Mouse (Mus musculus) spleen, adult 2 months (tissue): ENCODE results near the gene Prr19. TPM values are rescaled to one million over a fixed set of nuclear protein-coding genes. Genes with fewer than 3 reads are reported as not detected.

Source experiments
- DNase-seq, 2 experiments: peaks; one replicate each; pipeline versions ENCODE4 v3.0.0 to v3.0.0-alpha.2; 2012 to 2021; ENCODE audit warnings: low spot score in 2 of 2, low read depth in 1 of 2
- H3K27ac ChIP-seq: fragments of 200-500 bp; 2 replicates; pipeline ENCODE4 v1.5.1; 2012; ENCODE audit warnings: low read length, inconsistent platforms; ENCODE audit not compliant: insufficient read depth
- H3K27me3 ChIP-seq: fragments of 200-500 bp; 2 replicates; pipeline ENCODE4 v1.6.1; 2012; ENCODE audit warnings: mild to moderate bottlenecking, moderate library complexity, low read length, inconsistent platforms; ENCODE audit not compliant: control insufficient read depth, insufficient read depth
- H3K36me3 ChIP-seq: fragments of 200-500 bp; 2 replicates; pipeline ENCODE4 v1.6.1; 2012; ENCODE audit warnings: mild to moderate bottlenecking, low read length, inconsistent platforms; ENCODE audit not compliant: control insufficient read depth, insufficient read depth
- H3K4me1 ChIP-seq: fragments of 200-500 bp; 2 replicates; pipeline ENCODE4 v1.6.1; 2011; ENCODE audit warnings: inconsistent platforms; ENCODE audit not compliant: control insufficient read depth, insufficient read depth, insufficient read length
- H3K4me3 ChIP-seq: fragments of 200-500 bp; 2 replicates; pipeline ENCODE4 v1.5.1; 2011; ENCODE audit warnings: mild to moderate bottlenecking, inconsistent platforms; ENCODE audit not compliant: insufficient read depth, insufficient read length; ENCODE audit errors: extremely low read depth
- CTCF ChIP-seq: fragments of 200-500 bp; IDR thresholded peaks from 2 replicates; pipeline ENCODE4 v1.5.1; 2011; ENCODE audit warnings: mild to moderate bottlenecking, inconsistent platforms; ENCODE audit not compliant: insufficient read depth, insufficient read length, insufficient replicate concordance; ENCODE audit errors: extremely low read depth
- POLR2A ChIP-seq: fragments of 200-500 bp; IDR thresholded peaks from 2 replicates; pipeline ENCODE4 v1.6.1; 2011; ENCODE audit warnings: low read depth, low read length, inconsistent platforms
- WGBS: fragments of 180-500 bp; shearing (Covaris S2); methylation state at CpG from one replicate; pipeline ENCODE4 v1.1.7; 2018; 5-methylcytosine and 5-hydroxymethylcytosine counted together
- polyA plus RNA-seq: library from polyadenylated mRNA; depleted of rRNA; stranded (reverse); fragments of >200 nt; gene quantifications from 2 replicates; pipeline ENCODE4 v1.2.3, GENCODE M21; 2012

Prr19 gene
- polyA plus RNA-seq, 1 experiment: not detected

- DNase-seq: peak; percentile 98 to 100
- peaks cover 27% of the 10 kb centered on the region for H3K4me1 ChIP-seq
- 1% methylated on average over 29 of the region's 29 CpGs for WGBS
- peaks cover 8% of the 10 kb centered on the region; the same call in 1 of the 2 replicates for H3K36me3 ChIP-seq
- TF ChIP-seq POLR2A: no peak
- no peak for TF ChIP-seq CTCF
- peak within 1 kb of the TSS; percentile 85 for H3K4me3 ChIP-seq
- H3K27ac ChIP-seq: peak within 1 kb of the TSS; percentile 98
- H3K27me3 ChIP-seq: no peaks in the 10 kb centered on the region
Measured at GRCm38 (mm10) chr7:25267301-25267750, 33.9 kb upstream of the Prr19 start, which contains the start of gene Cic. Gene Cic (plus strand): TSS chr7:25267704.

- peaks cover 27% of the 10 kb centered on the region for H3K4me1 ChIP-seq
- H3K36me3 ChIP-seq: peaks cover 12% of the 10 kb centered on the region; the same call in 1 of the 2 replicates
- peak overlapping the region; percentile 85 for H3K4me3 ChIP-seq
- peak; percentile 98 to 100 for DNase-seq
- under 1% methylated on average over 33 of the region's 33 CpGs for WGBS
- H3K27me3 ChIP-seq: no peaks in the 10 kb centered on the region
- TF ChIP-seq CTCF (no peak), POLR2A (no peak)
- peak overlapping the region; percentile 98 for H3K27ac ChIP-seq
Measured at GRCm38 (mm10) chr7:25267751-25268463, 33.3 kb upstream of the Prr19 start.

GRCm38 (mm10) chr7:25268588-25268987, 32.6 kb upstream of the Prr19 start:
- Histone ChIP-seq H3K4me3 (peak overlapping the region; percentile 76), H3K27ac (peak overlapping the region; percentile 75), H3K4me1 (peaks cover 27% of the 10 kb centered on the region), H3K27me3 (no peaks in the 10 kb centered on the region), H3K36me3 (peaks cover 14% of the 10 kb centered on the region; the same call in 1 of the 2 replicates)
- DNase-seq: no peak
- no peak for TF ChIP-seq POLR2A
- no peak for TF ChIP-seq CTCF
- WGBS: 3% methylated on average over 7 of the region's 7 CpGs

- no peak for DNase-seq
- Histone ChIP-seq H3K27me3 (no peaks in the 10 kb centered on the region), H3K4me3 (peak overlapping the region; percentile 76), H3K27ac (peak overlapping the region; percentile 75), H3K4me1 (peaks cover 27% of the 10 kb centered on the region), H3K36me3 (peaks cover 14% of the 10 kb centered on the region; the same call in 1 of the 2 replicates)
- WGBS: 6% methylated on average over 4 of the region's 4 CpGs
- no peak for TF ChIP-seq CTCF
- TF ChIP-seq POLR2A: no peak
Measured at GRCm38 (mm10) chr7:25269029-25269428, 32.2 kb upstream of the Prr19 start.

GRCm38 (mm10) chr7:25269545-25270271, 31.5 kb upstream of the Prr19 start:
- peaks cover 14% of the 10 kb centered on the region; the same call in 1 of the 2 replicates for H3K36me3 ChIP-seq
- H3K27ac ChIP-seq: peak overlapping the region; percentile 75
- DNase-seq: no peak
- no peak for TF ChIP-seq POLR2A
- no peak for TF ChIP-seq CTCF
- H3K27me3 ChIP-seq: no peaks in the 10 kb centered on the region
- peaks cover 27% of the 10 kb centered on the region for H3K4me1 ChIP-seq
- WGBS: 11% methylated on average over 8 of the region's 8 CpGs
- H3K4me3 ChIP-seq: peak overlapping the region; percentile 76; the same call in 1 of the 2 replicates

GRCm38 (mm10) chr7:25270652-25271633, 30.3 kb upstream of the Prr19 start:
- H3K27ac ChIP-seq: peak overlapping the region; percentile 75; the same call in 1 of the 2 replicates
- no peak for DNase-seq
- peaks cover 27% of the 10 kb centered on the region for H3K4me1 ChIP-seq
- peaks cover 14% of the 10 kb centered on the region; the same call in 1 of the 2 replicates for H3K36me3 ChIP-seq
- H3K4me3 ChIP-seq: no peak overlapping the region
- TF ChIP-seq CTCF (no peak), POLR2A (no peak)
- no peaks in the 10 kb centered on the region for H3K27me3 ChIP-seq
- 84% methylated on average over 35 of the region's 35 CpGs for WGBS
